Mouse (Mus musculus): Measurements from ENCODE around the gene Csnk1g1.

The Csnk1g1 gene

DNA sequence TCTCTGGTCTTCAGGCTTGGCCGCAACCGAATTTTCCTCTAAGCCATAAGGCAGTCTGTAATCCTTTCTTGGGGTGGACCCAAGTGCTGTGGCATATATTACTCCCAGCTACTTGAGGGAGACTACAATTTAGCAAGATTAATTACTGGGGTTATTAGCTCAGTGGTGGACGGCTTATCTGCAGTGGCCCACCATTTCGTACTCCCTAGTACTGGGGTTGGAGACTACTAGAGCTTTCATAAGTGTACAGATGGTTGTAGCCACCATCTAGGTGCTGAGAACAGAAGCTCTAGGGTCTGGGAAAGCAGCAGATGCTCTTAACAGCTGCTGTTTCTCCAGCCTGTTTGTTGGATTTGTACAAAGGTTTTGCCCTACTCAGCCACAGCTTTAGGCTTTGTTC, 152.3 kb downstream of the Csnk1g1 start:
- in situ Hi-C loops (cut with MboI; ENCODE audit: low pct_unique_long_range_greater_than_20kb in 1 of 2, low sequenced_read_pairs in 2 of 2, unreplicated experiment in 1 of 2) = no loop called here

DNA sequence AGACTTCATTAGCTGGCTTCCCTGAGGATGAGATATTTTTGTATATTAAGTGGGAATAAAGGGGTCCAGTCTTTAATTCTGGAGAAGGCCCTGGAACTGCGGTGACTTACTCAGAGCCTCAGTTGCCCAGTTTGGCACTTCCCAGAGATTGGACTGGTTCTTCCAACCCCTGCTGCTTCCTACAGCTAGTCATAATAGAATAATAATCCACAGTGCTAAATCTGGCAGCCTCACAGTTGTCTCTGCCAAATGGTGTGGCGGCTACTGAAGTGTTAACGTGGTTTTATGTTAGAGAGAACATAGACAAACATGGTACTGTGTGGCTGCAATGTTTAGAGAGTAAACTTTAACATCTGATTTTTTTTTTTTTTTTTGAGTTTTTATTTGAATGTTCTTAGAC, 152.9 kb downstream of the Csnk1g1 start:
- in situ Hi-C loops (cut with MboI; ENCODE audit: low pct_unique_long_range_greater_than_20kb in 1 of 2, low sequenced_read_pairs in 2 of 2, unreplicated experiment in 1 of 2) = no loop called here

DNA sequence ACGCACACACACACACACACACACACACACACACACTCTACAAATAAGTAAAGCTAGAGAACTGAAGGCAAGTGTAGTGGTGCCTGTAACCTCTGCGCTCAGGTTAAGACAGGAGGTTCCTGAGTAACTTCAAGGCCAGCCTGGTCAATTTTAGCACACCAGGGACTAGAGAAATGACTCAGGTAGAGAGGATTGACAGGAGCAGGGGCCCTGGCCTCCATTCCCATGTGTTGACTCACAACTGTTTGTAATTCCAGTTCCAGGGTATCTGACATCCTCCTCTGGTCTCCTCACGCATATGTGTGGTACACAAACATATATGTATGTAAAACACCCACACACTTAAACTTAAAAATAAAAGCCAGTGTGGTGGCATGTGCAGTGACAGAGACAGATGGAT, 154.7 kb downstream of the Csnk1g1 start:
- in situ Hi-C loops (cut with MboI; ENCODE audit: low pct_unique_long_range_greater_than_20kb in 1 of 2, low sequenced_read_pairs in 2 of 2, unreplicated experiment in 1 of 2) = no loop called here

DNA sequence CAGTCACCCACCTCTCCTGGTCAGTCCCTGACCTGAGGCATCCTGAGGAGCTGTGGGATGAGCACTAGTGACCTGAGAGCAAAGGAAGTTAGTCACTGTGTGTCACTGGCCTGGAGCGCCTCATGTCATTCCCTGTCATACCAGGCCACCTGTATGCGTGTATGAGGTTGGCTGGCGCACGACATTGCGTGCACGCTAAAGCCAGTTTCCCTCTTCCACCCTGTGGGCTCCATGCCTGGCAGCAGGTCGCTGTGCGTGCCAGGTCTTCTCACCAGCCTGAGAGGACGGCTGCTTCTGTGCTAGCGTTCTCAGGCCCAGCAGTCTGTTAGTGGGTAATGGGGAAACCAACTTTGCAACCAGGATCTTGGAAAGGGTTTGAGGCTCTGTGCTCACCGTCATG, 155.6 kb downstream of the Csnk1g1 start:
- in situ Hi-C loops (cut with MboI; ENCODE audit: low pct_unique_long_range_greater_than_20kb in 1 of 2, low sequenced_read_pairs in 2 of 2, unreplicated experiment in 1 of 2) = no loop called here

DNA sequence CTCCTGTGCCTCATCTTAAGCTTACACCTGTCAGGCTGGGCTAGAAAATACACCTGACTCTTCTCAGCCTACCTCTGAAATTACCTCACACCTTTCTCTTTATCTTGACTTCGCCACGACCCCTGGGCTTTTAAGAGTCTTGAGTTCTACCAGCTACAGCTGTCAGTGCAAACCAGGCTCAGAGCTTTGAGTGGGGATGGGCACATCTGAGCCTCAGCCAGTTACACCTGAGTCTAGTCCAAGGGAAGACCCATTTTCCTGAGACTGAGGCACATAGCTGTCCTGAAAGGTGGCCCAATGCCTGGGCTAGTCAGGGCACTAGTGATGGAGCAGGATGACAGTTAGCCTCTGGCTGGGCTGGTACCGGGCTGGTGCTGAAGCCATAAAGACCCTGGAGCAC, 158.1 kb downstream of the Csnk1g1 start:
- in situ Hi-C loops (cut with MboI; ENCODE audit: low pct_unique_long_range_greater_than_20kb in 1 of 2, low sequenced_read_pairs in 2 of 2, unreplicated experiment in 1 of 2) = no loop called here

DNA sequence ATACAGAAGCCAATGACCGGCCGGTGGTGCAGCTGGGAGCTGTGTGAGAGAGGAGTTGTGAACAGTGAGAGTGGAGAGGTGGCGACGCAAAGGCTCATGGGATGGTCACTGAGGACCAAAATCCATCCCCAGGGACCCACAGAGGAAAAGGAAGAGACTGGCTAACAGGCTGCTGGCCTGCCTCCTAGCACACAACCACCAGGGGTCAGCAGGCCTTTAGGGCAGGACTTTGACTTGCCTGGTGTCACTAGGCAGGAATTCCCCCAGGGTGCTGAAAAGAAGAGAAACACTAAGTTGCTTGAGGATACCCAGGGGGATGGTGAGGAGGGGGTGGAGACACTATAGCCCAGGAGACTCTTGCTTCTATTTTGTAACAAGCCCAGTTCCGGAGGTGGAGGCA, 158.8 kb downstream of the Csnk1g1 start:
- in situ Hi-C loops (cut with MboI; ENCODE audit: low pct_unique_long_range_greater_than_20kb in 1 of 2, low sequenced_read_pairs in 2 of 2, unreplicated experiment in 1 of 2) = no loop called here

DNA sequence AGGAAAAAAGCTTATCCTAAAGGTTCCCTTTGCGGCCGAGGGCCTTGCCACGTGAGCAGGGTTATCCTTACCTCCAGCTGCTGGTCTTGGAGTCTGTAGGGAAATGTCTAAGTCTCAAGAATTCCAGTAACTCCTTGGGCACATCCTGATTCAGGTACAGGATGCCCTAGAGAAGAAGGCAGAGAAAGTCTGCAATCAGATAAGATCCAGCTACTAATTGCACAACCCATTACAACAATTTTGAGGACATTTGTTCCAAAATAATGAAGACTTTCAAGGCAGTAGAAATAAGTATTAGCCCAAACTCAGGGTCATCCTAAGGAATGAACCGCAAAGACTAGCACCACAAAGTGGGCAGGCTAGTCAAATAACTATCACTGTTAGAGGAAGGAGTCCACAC, 159.3 kb downstream of the Csnk1g1 start:
- in situ Hi-C loops (cut with MboI; ENCODE audit: low pct_unique_long_range_greater_than_20kb in 1 of 2, low sequenced_read_pairs in 2 of 2, unreplicated experiment in 1 of 2) = no loop called here

DNA sequence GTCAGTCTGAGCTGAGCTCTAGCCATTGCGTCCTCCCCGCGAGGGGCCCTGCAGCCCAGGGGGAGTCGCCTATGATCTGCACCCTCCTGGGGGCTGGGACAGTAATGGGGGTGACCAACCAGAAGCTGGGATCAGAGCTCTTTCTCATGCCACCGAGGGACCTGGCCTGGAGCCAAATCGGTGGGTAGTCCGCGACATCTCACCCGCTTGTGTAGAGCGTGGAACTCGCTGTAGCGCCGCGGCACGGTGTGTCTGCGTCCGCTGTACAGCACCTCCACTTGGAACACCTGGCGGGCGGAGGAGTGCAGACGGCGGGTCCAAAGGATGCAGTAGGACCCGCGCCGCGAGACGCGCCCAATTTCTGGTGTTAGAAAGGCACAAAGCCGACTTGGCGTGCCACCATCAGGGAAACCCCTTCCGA, 160.3 kb downstream of the Csnk1g1 start:
- in situ Hi-C loops (cut with MboI; ENCODE audit: low pct_unique_long_range_greater_than_20kb in 1 of 2, low sequenced_read_pairs in 2 of 2, unreplicated experiment in 1 of 2) = no loop called here

DNA sequence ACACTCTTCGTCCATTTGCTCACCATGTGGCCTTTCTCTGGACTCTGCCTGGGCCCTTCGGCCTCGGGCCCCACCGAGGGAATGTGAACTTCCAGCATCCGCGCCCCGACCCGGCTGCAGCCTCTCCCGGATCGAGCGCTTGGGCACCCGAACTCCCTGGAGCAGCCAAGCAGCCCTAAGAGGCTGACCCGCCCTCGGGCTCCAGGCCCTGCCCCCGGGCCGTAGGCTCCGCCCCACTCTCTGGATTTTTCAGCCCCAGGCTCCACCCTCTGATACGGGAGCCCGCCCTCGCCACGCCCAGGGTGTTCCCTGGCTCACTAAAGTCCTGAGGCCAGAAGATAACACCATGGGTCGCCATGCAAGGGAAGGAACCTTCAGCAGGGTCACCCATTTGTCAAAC, 160.9 kb downstream of the Csnk1g1 start, which contains the start of gene Snx22:
Gene Snx22, minus strand, starts transcription at position 137 of the 400 bp plus-strand sequence.
- in situ Hi-C loops (cut with MboI; ENCODE audit: low pct_unique_long_range_greater_than_20kb in 1 of 2, low sequenced_read_pairs in 2 of 2, unreplicated experiment in 1 of 2) = no loop called here

DNA sequence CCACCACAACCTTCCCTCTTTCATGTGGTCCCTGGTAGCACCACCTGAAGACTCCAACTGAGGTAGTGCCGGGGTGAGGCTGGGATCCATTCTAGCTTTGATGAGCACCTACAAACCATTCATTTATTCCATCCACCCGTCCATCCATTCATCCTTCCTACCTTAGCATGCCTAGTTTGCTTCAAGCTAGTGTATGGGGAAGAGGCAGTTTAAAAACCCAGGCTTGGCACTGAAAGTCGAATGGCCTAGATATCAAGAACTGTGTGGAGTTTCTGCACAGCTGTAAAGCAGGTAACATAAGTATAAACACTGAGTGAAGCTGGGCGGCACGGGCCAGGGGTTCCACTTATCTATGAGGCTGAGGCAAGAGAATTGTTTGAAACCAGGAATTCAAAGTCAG, 161.4 kb downstream of the Csnk1g1 start:
- in situ Hi-C loops (cut with MboI; ENCODE audit: low pct_unique_long_range_greater_than_20kb in 1 of 2, low sequenced_read_pairs in 2 of 2, unreplicated experiment in 1 of 2) = no loop called here

DNA sequence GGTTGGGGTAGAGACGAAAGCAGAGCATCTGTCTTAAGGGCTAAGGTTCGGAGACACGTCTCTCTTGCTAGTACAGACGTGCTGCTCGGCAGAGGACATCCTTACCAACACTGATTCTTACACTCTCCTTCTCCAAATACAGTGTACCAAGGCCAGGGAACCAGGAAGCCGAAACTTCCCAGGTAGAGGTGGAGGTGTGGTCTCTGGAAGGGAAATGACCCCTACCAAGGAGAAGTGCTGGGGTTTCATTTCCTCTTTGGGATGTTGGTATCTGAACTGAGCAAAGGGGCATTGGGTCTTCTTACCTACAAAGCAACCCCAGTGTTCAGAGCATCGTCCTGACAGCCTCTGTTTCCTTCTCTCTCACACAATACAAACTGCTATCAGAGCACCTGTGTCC, 164.0 kb downstream of the Csnk1g1 start:
- in situ Hi-C loops (cut with MboI; ENCODE audit: low pct_unique_long_range_greater_than_20kb in 1 of 2, low sequenced_read_pairs in 2 of 2, unreplicated experiment in 1 of 2) = no loop called here

DNA sequence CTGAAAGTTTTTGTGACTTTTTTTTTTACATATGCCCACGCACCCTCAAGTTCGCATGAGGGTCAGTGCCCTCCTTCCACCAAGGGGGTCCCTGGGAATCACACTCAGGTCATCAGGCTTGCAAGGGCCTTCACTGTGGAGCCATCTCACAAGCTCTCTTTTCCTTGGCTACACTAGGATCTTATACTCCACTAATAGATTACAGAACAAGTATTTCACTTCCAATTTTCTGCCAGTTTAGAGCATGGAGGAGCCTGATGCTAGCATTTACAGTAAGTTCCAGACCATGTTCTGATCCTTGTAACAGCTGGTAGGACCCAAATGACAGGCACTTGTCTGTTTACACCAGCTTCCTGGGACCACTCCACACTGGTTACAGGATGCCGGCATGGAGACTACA, 169.3 kb downstream of the Csnk1g1 start:
- in situ Hi-C loops (cut with MboI; ENCODE audit: low pct_unique_long_range_greater_than_20kb in 1 of 2, low sequenced_read_pairs in 2 of 2, unreplicated experiment in 1 of 2) = no loop called here

DNA sequence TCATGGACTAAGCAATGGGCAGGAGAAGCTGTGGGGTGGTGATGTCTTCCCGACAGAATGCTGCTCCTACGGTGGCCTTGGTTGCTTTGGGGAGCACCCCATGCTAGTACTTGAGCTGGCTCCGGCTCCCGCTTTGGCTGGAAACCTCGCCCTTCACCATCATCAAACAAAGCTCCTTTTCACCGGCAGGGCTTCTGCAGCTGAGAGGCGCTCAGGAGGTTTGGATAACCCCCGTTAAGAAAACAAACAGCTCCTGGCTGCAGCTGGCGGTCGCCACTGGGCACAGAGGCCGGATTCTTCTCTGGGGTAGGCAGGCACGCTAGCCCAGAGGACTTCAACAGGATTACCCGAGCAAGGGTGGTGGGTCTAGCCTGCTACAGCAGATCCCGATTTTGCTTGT, 169.8 kb downstream of the Csnk1g1 start:
- in situ Hi-C loops (cut with MboI; ENCODE audit: low pct_unique_long_range_greater_than_20kb in 1 of 2, low sequenced_read_pairs in 2 of 2, unreplicated experiment in 1 of 2) = no loop called here

DNA sequence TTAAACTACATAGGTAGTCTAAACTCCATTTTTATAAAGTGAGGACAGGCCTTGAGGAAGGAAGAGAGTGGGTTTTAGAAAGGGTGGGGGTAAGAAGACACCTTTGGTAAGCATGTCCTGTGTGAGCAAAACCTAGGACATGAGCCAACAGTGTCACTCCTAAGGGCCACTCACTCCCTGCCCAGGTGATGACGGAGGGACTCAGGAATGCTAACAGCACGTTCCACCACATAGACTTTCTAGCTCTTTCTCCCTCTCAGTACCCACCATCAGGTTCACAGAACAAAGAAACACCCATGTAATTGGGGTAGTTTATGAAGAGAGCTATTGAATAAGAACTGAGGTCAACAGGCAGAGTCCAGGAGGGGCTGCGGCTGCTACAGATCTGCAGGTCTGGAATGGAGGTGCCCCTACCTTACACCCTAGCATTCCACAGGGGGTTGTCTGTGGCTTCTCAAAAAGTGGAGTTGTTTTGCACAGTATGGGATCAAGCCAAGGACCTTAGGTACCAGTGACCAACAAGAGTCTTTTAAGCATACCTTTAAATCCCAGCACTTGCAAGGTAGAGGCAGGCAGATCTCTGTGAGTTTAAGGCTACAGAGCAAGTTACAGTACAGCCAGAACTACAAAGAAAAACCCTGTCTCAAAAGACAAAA, 172.2 kb downstream of the Csnk1g1 start:
- in situ Hi-C loops (cut with MboI; ENCODE audit: low pct_unique_long_range_greater_than_20kb in 1 of 2, low sequenced_read_pairs in 2 of 2, unreplicated experiment in 1 of 2) = no loop called here

DNA sequence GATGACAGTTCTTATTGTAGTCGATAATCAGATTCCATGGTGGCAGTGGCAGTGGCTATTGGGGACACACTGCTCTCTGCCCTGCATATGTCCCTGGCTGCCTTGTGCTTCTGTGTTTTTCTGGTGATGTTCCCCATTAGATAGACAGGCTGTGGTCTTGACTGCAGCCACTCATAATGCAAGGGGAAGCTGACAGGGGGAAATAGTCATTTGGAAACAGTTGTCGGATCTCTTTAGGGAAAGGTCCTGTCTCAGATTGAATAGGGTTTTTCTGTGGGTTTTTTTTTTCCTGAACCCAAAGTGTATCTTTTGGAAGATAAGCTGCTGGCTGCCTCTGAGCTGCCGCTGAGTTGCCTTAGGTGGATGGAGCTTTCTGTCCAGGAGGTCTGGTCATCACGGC, 173.3 kb downstream of the Csnk1g1 start:
- in situ Hi-C loops (cut with MboI; ENCODE audit: low pct_unique_long_range_greater_than_20kb in 1 of 2, low sequenced_read_pairs in 2 of 2, unreplicated experiment in 1 of 2) = no loop called here

DNA sequence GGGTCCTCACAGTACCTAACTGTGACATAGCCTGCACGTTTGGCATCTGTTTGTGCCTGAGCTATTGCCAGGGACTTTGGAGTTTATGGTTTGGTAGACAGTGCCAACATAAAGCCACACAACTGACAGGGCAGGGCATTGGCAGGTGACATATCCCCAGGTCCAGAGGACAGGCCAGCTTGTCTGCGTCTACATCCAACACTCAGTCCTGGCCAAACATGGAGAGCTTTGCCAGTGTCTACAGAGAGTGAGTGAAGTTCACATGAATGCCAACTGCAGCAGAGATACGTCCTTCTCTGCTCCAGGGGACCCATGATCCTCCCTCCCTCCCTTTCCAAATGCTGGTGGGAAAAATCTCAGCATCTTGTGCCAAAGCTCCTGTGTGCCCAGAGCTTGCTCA, 175.4 kb downstream of the Csnk1g1 start:
- in situ Hi-C loops (cut with MboI; ENCODE audit: low pct_unique_long_range_greater_than_20kb in 1 of 2, low sequenced_read_pairs in 2 of 2, unreplicated experiment in 1 of 2) = no loop called here

DNA sequence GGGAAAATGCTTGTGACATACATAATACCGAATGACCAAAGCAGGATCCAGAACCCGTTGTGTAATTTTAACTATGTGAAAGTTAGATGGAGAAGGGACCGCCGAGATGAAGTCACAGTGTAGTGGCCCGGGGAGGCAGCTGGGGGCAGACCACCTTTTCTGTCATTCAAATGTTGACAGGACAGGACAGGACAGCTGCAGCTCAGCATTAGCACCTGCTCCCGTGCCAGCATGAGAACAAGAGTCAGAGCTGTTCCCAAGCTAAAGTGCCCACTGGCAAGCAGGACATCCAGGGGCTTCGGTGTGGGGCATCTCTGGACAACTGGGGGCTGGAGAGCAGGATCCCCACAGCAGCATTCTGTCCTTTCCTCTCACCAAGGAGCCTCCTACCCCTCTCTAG, 178.3 kb downstream of the Csnk1g1 start:
- in situ Hi-C loops (cut with MboI; ENCODE audit: low pct_unique_long_range_greater_than_20kb in 1 of 2, low sequenced_read_pairs in 2 of 2, unreplicated experiment in 1 of 2) = no loop called here

DNA sequence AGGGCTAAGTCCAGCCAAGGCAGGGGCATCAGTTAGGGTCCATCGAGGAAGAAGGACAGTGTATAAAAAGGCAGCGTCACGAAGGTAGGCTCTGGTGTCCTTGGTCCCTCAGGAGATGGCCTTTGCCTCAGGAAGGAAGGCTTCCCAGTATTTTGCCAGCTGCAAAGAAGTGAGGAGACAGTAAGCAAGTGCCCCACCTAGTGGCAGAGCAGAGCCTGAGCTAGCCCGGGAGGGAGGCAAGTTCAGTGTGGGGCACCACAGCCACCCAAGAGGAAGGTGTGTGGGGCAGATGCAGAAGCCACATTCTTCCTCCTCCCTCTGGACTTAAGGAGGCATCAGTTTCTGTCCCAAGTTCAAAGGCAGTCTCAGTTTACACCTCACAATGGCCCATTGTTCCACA, 179.7 kb downstream of the Csnk1g1 start:
- in situ Hi-C loops (cut with MboI; ENCODE audit: low pct_unique_long_range_greater_than_20kb in 1 of 2, low sequenced_read_pairs in 2 of 2, unreplicated experiment in 1 of 2) = no loop called here

DNA sequence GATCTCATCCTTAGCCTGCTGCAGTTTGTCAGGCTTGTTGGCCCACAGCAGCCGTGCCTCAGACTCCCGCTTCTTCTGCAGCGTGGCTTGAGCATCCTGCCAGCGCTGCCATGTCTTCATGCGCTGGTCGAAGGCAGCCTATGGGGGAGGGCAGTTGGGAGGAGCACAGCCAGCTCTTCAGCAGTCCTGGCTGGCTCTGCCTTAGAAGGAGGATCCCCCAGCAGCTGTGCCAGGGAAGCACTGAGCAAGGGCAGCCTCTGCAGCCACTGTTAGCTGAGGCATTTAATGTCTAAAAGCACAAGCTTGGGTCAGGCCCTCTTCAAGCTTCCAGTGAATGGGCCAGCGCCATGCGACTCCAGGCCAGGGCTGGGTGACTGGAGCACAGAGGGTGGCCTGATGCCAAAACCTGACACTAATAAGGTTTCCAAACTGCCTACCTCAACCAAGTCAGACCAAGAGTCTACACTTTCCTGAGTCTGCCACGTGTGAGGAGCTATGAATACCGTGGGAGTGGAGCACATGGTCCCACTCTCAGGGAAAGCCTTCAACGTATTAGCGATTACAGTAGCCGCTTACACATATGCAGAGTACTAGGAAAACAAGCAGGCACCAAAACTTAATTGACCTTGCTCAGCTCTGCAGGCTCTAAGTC, 182.0 kb downstream of the Csnk1g1 start:
- in situ Hi-C loops (cut with MboI; ENCODE audit: low pct_unique_long_range_greater_than_20kb in 1 of 2, low sequenced_read_pairs in 2 of 2, unreplicated experiment in 1 of 2) = no loop called here
